Mouse (Mus musculus) right cerebral cortex, postnatal 25 days (tissue): ENCODE data around the gene Cnih3.

Experiments
- DNase-seq: peaks from one replicate; pipeline ENCODE4 v3.0.0; 2022

The Cnih3 gene

GRCm38 (mm10) chr1:181353200-181354097 lies 1.0 kb downstream of the Cnih3 start:
- no peak for DNase-seq

DNA sequence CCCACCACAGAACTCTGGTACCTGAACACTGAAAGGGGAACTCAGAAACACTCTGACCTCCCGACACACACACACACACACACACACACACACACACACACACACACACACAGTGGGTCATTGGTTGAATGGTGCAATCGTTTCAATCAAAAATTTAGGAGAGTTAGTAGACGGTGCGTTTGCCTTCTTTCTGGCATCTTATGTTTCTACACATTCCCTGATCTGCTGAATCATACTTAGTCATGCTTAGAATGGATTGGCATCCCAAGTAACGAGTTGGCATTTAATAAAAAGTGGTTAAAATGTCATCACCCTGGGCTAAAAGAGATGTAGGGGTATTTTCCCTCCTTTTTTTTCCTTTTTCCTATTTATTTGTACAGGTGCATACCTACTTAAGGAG lies 3.3 kb downstream of the Cnih3 start:
- no peak for DNase-seq

DNA sequence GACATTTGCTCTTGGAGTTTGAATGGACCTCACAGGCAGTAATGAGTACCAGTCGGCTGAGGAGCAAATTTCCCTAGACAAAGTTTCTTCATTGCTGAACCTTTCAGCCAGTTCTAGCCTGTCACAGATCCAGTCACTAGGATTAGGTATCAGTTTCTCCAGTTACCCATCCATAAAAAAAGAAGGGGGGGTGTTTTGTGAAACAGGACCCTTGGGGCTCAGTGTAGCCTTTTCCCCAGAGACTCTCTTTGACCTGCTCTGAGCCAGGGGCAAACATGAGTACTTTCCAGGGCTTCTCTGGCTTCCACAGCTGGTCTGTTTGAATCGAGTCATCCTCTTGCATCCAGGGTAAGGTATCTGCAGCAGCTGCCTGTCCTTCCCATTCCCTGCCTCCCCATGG lies 5.4 kb downstream of the Cnih3 start:
- DNase-seq = no peak

DNA sequence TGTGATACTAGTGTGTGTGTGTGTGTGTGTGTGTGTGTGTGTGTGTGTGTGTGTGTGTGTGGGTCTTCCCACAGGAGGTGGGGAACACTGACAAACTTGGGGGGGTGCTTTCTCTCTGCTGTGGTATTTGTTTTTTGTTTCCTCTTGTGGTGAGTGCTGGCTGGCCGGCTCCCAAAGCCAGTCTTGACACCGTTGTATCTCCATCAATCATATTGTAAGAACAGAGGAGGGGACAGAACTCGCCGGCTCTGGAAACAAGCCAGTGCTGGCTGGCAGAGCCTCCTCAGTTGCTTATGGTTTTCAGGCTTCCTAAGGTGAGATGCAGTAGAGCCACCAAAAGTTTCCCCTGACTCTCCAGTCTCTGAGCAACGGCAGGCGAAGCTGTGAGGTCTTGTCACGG lies 6.1 kb downstream of the Cnih3 start:
- DNase-seq = no peak

GRCm38 (mm10) chr1:181360732-181361131 lies 8.3 kb downstream of the Cnih3 start:
- DNase-seq = no peak

- DNase-seq = no peak
Measured at GRCm38 (mm10) chr1:181364025-181364424, 11.6 kb downstream of the Cnih3 start.

DNA sequence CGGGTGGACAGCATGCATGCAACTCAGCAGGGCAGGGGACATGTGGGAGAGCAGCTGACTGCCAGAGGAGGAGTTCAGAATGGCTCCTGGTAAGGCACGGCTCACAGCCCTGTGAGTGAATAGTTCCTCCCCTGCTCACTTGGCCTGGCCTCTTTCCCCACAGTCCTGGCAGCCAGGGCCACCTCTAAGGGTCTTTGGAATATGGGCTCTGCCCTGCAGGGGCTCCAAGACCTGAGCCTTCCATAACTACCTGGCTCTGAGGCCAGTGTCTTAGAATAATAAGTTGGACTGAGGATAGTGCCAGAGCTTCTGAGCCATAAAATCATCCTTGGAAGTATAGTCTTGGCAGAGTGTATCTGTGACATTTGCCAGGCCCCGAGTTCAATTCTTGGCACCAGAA lies 12.9 kb downstream of the Cnih3 start:
- DNase-seq = no peak

DNA sequence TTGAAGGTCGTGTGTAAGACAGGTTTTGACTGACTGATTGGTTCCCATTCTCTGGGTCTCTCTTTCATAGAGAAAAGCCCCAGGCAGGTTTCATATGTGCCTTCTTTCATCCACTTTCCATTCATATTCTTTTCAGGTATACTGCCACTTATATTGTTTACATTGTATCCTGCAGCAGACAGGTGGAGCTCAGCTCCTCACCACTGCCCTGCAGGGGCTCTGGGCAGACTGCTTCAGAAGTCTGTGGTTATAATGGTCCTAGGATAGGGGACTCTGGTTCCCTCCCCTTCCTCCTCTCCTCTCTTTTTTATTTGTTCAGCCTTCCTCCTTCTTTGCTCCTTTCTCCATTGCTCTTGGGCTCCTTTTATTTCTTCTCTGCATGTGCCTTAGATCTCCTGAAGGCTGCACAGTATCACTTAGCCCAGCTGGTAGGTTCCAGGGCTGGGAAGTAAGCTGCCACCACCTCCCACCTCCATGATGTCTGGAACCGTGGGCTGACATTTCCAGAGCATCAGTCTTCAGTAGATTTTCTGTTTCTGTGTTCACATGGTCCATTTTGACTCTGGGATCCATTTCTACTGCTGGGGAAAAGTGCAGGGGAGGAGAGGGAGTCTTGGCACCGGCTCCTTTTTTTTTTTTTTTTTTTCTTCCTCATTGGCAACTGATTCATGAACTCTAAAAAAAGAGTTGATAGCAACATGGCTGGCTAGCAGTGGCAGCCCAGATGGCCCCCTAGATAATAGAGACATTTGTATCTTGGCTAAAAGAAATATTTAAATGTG lies 16.6 kb downstream of the Cnih3 start:
- DNase-seq = peak; percentile 68

GRCm38 (mm10) chr1:181370370-181370769 lies 17.9 kb downstream of the Cnih3 start:
- peak; percentile 43 for DNase-seq

- DNase-seq = no peak
Measured at GRCm38 (mm10) chr1:181371226-181371625, 18.8 kb downstream of the Cnih3 start.

DNA sequence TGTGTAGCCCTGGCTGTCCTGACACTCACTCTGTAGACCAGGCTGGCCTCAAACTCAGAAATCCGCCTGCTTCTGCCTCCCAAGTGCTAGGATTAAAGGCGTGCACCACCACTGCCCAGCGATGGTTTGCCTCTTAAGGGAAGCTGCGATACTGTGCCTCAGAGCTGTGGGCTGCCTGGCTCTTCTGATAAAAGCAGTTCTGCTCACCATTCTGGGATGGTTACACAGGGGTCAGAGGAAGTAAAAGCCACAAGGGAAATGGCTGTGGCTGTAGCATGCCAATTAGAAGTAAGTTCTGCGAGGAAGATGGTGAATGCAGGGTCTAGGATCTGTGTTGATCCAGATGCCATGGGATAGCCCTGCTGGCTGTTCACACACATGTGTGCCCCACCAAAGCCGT lies 19.9 kb downstream of the Cnih3 start:
- no peak for DNase-seq

- no peak for DNase-seq
Measured at GRCm38 (mm10) chr1:181374627-181375374, 22.4 kb downstream of the Cnih3 start.

GRCm38 (mm10) chr1:181376431-181376830 lies 24.0 kb downstream of the Cnih3 start:
- DNase-seq = no peak

DNA sequence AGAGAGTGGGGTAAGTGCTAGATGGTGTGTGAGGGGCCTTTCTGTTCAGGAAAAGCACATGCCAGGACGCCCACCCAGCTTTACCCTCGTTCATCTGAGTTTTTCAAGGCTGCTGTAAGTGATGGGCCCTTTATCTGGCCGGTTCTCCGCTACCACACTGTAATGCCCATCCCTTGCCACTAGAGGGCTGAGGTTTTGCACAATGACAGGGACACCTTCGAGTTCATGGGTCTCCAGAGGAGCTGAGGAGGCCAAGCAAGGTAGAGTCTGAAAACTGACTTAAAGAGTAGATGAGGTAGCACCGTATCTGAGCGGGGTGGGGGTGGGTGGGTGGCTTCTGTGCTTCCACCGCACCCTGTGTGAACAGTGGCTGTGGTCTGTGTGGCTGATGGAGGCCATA lies 27.2 kb downstream of the Cnih3 start:
- DNase-seq = no peak

- DNase-seq = peak; percentile 76
Measured at GRCm38 (mm10) chr1:181381410-181382010, 29.1 kb downstream of the Cnih3 start.

DNA sequence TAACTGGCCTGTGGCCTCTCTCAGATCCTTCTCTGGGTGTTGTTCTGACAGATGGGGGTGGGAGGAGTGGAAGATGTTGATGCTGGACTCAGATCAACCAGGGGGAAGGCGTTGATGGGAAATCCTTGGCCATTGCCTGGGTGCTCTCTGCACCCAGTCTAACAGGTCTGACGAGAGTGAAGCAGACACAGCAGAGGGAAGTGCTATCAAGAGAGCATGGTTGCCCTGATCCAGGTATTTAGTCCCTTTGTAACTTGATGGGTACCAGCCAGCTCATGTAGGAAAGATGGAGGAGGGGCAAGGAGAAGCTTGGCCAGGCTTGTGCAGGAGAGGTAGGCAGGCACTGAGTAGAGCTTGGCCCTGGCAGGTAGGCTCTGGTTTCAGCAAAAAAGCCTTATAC lies 36.8 kb downstream of the Cnih3 start:
- no peak for DNase-seq

- DNase-seq = no peak
Measured at GRCm38 (mm10) chr1:181392489-181392888, 40.1 kb downstream of the Cnih3 start.

DNA sequence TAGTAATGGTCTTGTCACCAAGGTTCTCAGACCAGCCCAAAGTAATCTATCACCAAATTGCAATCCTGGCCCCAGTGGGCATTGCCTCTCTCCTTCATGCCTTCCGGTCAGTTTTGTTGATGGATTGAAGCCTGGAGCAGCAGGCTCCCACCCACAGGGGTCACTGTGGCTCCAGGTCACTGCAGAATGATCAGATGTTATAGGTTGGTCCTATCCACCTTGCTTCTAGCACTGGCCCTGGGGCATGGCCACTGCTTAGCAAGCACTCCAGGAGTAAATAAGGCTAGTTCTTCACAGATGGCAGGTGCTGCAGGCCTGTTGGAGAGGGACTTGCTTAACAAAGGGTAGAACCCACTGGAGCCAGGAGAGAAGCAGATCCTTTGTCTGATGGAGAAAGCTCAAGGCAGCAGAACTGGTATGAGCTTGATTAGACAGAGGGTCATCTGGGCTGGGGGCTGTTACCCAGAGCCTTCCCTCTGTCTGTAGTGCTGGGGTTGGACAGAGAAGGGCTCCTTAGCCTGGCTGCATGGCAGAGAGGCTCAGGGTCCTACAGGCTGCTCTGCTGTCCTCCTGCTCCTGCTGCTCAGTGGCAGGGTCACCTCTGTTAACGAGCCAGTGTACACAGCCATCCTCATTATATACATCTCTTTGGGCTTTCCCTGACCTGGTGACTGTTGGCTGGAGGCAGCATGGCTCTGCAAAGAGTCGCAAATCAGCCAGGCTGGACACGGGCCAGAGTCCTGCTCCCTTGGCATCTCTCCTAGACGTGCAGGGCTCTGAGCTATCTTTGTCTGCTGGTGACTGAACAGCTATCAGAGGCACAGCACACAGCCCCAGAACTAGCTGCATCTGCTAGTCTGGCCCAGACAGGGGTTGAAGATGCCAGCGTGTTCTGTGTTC lies 41.1 kb downstream of the Cnih3 start:
- peak; percentile 58 for DNase-seq

GRCm38 (mm10) chr1:181395234-181395828 lies 42.9 kb downstream of the Cnih3 start:
- DNase-seq = no peak

- DNase-seq = no peak
Measured at GRCm38 (mm10) chr1:181399179-181399578, 46.8 kb downstream of the Cnih3 start.

GRCm38 (mm10) chr1:181403056-181403455 lies 50.6 kb downstream of the Cnih3 start:
- DNase-seq = no peak
